Mouse (Mus musculus) kidney, embryonic 15.5 days (tissue): ENCODE measurements around the gene Smc3. TPM values are rescaled to one million over a fixed set of nuclear protein-coding genes. Genes with fewer than 3 reads are reported as not detected.
"Not testable (repeated sequence)": the region's sequence is repeated elsewhere in the genome, so short reads cannot be mapped to it uniquely, and the experiment has no call there.

Experiments used
- ATAC-seq: fragments of 200-750 bp; cut with Nextera tagmentation; replicated peaks from 2 replicates; pipeline ENCODE4 v1.8.0; 2017; ENCODE audit warnings: moderate TSS enrichment; ENCODE audit not compliant: low FRiP score
- H3K27ac ChIP-seq: fragments of 300-500 bp; sonication (generic); 2 replicates; pipeline ENCODE4 v1.5.1; 2015; ENCODE audit warnings: mild to moderate bottlenecking, inconsistent platforms
- H3K27me3 ChIP-seq: fragments of 300-500 bp; sonication (generic); 2 replicates; pipeline ENCODE4 v1.6.1; 2015; ENCODE audit warnings: inconsistent platforms
- H3K36me3 ChIP-seq: fragments of 300-500 bp; sonication (generic); 2 replicates; pipeline ENCODE4 v1.6.1; 2015; ENCODE audit warnings: inconsistent platforms
- H3K4me1 ChIP-seq: fragments of 300-500 bp; sonication (generic); 2 replicates; pipeline ENCODE4 v1.6.1; 2015; ENCODE audit warnings: inconsistent platforms
- H3K4me2 ChIP-seq: fragments of 300-500 bp; sonication (generic); 2 replicates; pipeline ENCODE4 v1.6.1; 2015; ENCODE audit warnings: moderate library complexity, mild to moderate bottlenecking, inconsistent platforms
- H3K4me3 ChIP-seq: fragments of 300-500 bp; sonication (generic); replicated peaks from 2 replicates; pipeline ENCODE4 v1.5.1; 2015; ENCODE audit warnings: mild to moderate bottlenecking, inconsistent platforms
- H3K9ac ChIP-seq: fragments of 300-500 bp; sonication (generic); 2 replicates; pipeline ENCODE4 v1.6.1; 2015; ENCODE audit warnings: mild to moderate bottlenecking, inconsistent platforms
- H3K9me3 ChIP-seq: fragments of 300-500 bp; sonication (generic); replicated peaks from 2 replicates; pipeline ENCODE4 v1.6.1; 2016; ENCODE audit warnings: inconsistent platforms
- WGBS: fragments of 180-500 bp; shearing (Covaris S2); methylation state at CpG from one replicate; pipeline ENCODE4 v1.1.7; 2015; ENCODE audit warnings: mixed read lengths; 5-methylcytosine and 5-hydroxymethylcytosine counted together
- polyA plus RNA-seq: library from polyadenylated mRNA; unstranded; fragments of >200 nt; fragmentation: Nextera tagmentation; extraction: Ambion mirVana; gene quantifications from 2 replicates; pipeline ENCODE4 v1.2.1, GENCODE M21; 2015

Gene Smc3
- polyA plus RNA-seq, 1 experiment from 2014 or later, result 74.7 TPM

DNA sequence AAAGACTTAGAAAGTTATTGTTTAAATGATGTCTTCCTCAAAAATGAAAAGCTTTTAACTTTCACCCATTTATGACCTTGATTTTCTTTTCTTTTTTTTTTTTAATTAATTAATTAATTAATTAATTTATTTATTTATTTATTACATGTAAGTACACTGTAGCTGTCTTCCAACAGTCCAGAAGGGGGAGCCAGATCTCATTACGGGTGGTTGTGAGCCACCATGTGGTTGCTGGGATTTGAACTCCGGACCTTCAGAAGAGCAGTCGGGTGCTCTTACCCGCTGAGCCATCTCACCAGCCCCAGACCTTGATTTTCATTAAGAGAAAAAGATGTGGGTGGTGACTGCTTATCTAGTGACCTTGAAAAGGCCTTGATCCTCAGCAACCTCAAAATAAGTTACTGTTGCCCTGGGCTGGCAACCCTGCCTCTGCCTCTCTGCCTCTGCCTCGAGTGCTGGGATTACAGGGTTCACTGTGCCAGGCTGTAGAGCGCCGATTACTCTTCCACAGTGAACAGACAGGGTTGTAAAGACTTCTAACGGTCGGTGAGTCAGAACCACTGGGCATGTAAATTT, 43.9 kb downstream of the Smc3 start:
- H3K4me1 ChIP-seq, result peaks cover 11% of the 10 kb centered on the region
- H3K9me3 ChIP-seq, result no peaks in the 10 kb centered on the region
- H3K4me3 ChIP-seq, result no peak overlapping the region
- no peaks in the 10 kb centered on the region for H3K27me3 ChIP-seq
- H3K4me2 ChIP-seq, result no peak overlapping the region
- H3K27ac ChIP-seq, result no peak overlapping the region
- WGBS, result 84% methylated on average over 9 of the region's 9 CpGs
- no peak overlapping the region for H3K9ac ChIP-seq
- H3K36me3 ChIP-seq, result peaks cover 74% of the 10 kb centered on the region
- no peak for ATAC-seq

DNA sequence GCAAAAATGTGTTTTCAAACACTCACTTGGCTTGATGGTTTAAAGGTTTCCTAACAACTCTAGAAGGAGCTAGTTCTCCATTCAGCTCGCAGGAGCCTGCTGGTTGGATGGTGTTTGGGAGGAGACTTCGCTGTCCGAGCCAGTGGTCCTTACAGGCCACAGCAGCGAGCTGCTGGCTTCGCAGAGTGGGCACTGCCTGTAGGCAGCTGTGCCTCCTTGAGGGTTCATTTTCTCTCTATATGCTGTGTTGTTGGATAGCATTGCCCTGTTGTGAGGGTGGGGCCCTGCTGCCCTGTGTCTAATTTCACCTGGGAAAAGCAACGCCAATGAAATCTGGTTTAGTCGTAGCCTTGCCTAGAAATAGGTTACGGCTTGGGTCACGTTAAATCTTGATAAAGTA, 47.1 kb downstream of the Smc3 start:
- Histone ChIP-seq H3K27me3 (no peaks in the 10 kb centered on the region), H3K4me2 (no peak overlapping the region), H3K4me1 (peaks cover 41% of the 10 kb centered on the region), H3K4me3 (no peak overlapping the region), H3K9ac (no peak overlapping the region), H3K9me3 (no peaks in the 10 kb centered on the region), H3K27ac (no peak overlapping the region), H3K36me3 (peaks cover 45% of the 10 kb centered on the region)
- WGBS, result 82% methylated on average over 9 of the region's 9 CpGs
- no peak for ATAC-seq

DNA sequence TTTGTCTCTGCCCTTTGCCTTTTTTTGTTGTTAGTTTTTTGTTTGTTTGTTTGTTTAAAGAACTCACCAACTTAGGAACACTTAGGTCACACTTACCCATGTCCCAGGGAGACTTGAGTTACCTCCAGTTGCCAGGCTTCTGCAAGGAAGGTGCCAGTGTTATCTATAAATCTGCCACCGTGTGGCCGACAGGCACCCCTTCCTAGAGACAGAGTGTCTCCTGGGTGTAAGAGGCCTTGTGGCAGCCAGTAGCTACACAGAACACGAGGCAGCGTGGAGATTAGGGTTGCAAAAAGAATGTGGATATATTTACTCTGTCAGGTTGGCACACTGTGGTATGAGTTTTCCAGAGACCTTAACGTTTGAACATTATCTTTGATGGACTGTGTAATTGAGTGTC, 47.9 kb downstream of the Smc3 start:
- peaks cover 49% of the 10 kb centered on the region for H3K4me1 ChIP-seq
- no peak overlapping the region for H3K4me2 ChIP-seq
- peaks cover 40% of the 10 kb centered on the region for H3K36me3 ChIP-seq
- H3K4me3 ChIP-seq, result no peak overlapping the region
- 0 out of 2 replicates have a peak overlapping the region, but pooled peaks have one; percentile 22 for H3K27ac ChIP-seq
- no peak overlapping the region for H3K9ac ChIP-seq
- H3K27me3 ChIP-seq, result no peaks in the 10 kb centered on the region
- 0 out of 2 replicates have a peak, but pooled peaks have one; percentile 15 for ATAC-seq
- no peaks in the 10 kb centered on the region for H3K9me3 ChIP-seq
- WGBS, result 16% methylated on average over 5 of the region's 5 CpGs

DNA sequence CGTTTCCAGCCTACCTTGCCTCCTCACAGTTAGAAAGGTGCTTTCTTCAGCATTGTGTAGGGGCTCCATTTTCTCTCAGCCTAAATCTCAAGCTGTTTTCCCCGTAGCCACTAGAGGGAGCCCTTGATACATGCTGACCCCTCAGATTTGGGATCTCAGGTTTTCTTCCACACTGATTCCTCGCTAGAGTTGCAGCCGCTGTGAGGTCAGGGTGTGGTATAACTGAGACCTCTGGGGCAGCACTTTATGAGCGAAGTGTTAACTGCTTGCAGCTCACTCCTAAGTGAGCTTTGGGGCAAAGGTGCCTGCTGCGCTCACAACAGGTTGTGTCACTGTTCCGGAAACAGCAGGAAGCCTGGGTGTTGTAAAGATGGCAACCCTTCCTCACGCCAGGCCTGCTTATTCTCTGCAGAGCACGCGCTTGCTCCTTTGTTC, 48.6 kb downstream of the Smc3 start:
- Histone ChIP-seq H3K27me3 (no peaks in the 10 kb centered on the region), H3K4me3 (no peak overlapping the region), H3K9ac (peak overlapping the region; percentile 11; the same call in 1 of the 2 replicates), H3K4me2 (peak overlapping the region; percentile 39; the same call in 1 of the 2 replicates), H3K9me3 (no peaks in the 10 kb centered on the region), H3K27ac (peak overlapping the region; percentile 76), H3K36me3 (peaks cover 33% of the 10 kb centered on the region), H3K4me1 (peaks cover 56% of the 10 kb centered on the region)
- whole genome bisulfite sequencing, result 15% methylated on average over 10 of the region's 10 CpGs
- ATAC-seq, result peak; percentile 33

DNA sequence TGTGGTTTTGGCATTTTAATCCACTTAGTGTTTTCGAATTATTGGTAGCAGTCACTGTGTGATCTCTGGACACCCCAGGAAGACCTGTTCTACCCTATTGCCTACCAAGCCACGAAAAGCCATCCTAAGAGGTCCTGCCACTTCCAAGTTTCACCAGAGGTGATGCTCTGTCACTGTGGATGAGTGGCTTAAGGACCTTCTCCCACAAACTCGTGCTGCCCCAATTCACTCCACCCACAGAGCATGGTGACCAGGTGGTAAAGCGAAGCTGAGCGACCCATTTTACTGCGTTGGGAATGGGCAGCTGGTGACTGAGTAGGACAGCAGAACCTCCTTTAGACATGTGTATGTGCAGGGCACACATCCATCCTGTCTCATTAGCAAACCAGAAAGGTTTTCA, 49.2 kb downstream of the Smc3 start:
- no peaks in the 10 kb centered on the region for H3K27me3 ChIP-seq
- peaks cover 61% of the 10 kb centered on the region for H3K4me1 ChIP-seq
- H3K27ac ChIP-seq, result peak overlapping the region; percentile 76
- H3K9ac ChIP-seq, result peak overlapping the region; percentile 11; the same call in 1 of the 2 replicates
- peak; percentile 10 for ATAC-seq
- H3K36me3 ChIP-seq, result peaks cover 29% of the 10 kb centered on the region
- no peaks in the 10 kb centered on the region for H3K9me3 ChIP-seq
- 59% methylated on average over 6 of the region's 6 CpGs for WGBS
- no peak overlapping the region for H3K4me2 ChIP-seq
- H3K4me3 ChIP-seq, result no peak overlapping the region

DNA sequence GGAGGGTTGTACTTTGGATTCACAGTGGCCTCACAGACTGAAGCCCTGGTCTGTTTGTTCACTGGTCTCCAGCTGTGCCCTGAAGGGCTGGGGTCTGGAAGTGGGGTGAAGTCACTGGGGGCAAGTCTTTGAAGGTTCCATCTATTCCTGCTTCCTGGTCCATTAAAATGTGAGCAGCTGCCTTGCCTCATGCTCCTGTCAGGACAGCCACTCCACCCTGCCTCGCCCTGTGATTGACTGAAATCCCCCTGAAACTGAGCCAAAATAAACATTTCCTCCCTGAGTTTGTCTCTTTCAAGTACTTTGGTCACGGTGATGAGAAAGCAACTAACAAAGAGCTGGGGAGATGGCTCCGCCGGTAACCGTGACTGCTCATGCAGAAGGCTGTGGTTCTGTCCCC, 49.6 kb downstream of the Smc3 start:
- no peaks in the 10 kb centered on the region for H3K27me3 ChIP-seq
- H3K4me2 ChIP-seq, result no peak overlapping the region
- ATAC-seq, result peak; percentile 73
- peaks cover 26% of the 10 kb centered on the region for H3K36me3 ChIP-seq
- no peak overlapping the region for H3K9ac ChIP-seq
- H3K4me3 ChIP-seq, result no peak overlapping the region
- no peaks in the 10 kb centered on the region for H3K9me3 ChIP-seq
- H3K4me1 ChIP-seq, result peaks cover 65% of the 10 kb centered on the region
- peak overlapping the region; percentile 76 for H3K27ac ChIP-seq
- WGBS, result 16% methylated on average over 5 of the region's 5 CpGs

DNA sequence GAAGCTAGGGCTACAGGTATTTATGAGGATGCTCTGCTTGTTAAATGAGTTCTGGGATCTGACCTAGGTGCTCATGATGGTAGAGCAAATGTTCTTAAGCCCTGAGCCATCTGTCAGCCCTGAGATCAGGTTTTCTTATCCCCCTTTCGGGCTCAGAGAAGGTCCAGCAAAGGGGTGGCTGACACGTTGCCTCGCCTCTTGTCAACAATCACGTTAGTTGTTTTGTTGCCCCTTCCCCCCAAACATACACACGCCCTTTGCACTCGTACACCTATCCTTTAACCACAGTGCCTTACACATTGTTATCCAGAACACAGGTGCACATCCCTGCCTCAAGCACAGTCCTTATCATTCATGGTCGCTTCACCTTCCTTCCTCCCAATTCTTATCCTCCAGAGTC, 50.7 kb downstream of the Smc3 start:
- Histone ChIP-seq H3K4me1 (peaks cover 70% of the 10 kb centered on the region), H3K9me3 (no peaks in the 10 kb centered on the region), H3K27ac (0 out of 2 replicates have a peak overlapping the region, but pooled peaks have one; percentile 76), H3K9ac (no peak overlapping the region), H3K27me3 (no peaks in the 10 kb centered on the region), H3K4me3 (no peak overlapping the region), H3K4me2 (no peak overlapping the region), H3K36me3 (peaks cover 16% of the 10 kb centered on the region)
- ATAC-seq, result no peak
- WGBS, result 78% methylated on average over 7 of the region's 7 CpGs

DNA sequence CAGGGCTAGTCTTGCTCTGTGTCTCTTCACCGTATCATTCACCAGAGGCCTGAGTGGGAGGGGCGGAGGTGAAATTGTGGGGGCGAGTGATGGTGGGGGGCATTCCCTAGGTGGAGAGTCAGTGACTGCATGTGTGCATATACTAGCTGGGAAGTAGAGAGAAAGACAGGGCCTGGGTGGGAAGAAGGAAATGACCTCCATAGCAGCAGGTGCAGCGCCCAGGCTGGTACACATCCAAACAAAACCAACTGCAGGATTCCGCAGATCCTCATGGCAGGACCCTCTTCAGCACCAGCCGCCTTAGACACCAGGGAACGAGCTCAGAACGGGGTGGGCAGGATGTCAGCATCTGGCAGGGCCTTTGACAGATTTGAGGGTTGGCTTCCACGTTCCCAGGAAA, 52.1 kb downstream of the Smc3 start:
- Histone ChIP-seq H3K27me3 (no peaks in the 10 kb centered on the region), H3K27ac (0 out of 2 replicates have a peak overlapping the region, but pooled peaks have one; percentile 87), H3K4me2 (no peak overlapping the region), H3K36me3 (peaks cover 3% of the 10 kb centered on the region), H3K4me1 (peaks cover 69% of the 10 kb centered on the region), H3K9ac (no peak overlapping the region), H3K4me3 (no peak overlapping the region), H3K9me3 (no peaks in the 10 kb centered on the region)
- no peak for ATAC-seq
- WGBS, result 65% methylated on average over 9 of the region's 9 CpGs

DNA sequence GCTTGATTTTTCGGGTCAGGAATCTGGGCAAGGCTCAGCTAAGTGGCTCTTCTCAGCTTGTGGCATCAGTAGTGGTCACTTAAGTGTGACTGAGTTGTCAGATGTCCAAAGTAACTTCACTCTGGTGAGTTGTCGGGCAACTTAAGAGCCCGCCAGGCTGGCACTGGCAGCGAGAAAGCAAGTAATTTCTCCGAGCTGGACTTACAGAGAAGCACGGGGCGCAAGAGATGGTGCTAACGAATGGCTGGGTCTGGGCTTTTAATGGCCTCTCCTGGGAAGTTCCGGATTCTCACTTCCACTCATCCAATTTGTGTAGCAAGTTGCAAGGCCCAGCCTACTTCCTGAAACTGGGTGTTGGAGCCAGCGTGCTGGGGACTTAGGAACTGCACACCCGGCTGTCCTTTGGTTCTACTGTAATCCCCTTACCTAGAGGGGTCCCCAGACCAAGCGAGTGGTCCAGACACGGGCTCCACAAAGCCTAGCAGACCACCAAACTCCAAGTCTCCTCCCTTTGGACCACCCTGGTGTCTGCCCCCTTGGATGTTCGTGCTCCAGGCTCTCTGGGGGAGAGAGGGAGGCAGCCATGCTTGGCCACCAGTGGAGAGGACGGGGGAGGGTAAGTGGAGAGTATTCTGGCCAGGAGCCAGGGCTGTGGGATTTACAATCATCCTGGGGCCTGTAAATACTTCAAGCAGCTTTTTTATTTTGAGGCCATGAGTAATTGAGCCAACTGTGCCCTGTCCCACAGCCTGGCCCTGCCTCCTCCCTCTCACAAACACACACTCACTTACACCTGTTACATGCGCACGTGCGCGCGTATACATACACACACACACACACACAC, 53.6 kb downstream of the Smc3 start:
- peak overlapping the region; percentile 51 for H3K4me2 ChIP-seq
- WGBS, result 18% methylated on average over 20 of the region's 20 CpGs
- H3K27me3 ChIP-seq, result peaks cover 5% of the 10 kb centered on the region; the same call in 1 of the 2 replicates
- no peaks in the 10 kb centered on the region for H3K9me3 ChIP-seq
- H3K36me3 ChIP-seq, result no peaks in the 10 kb centered on the region
- peaks cover 61% of the 10 kb centered on the region for H3K4me1 ChIP-seq
- ATAC-seq, result peak; percentile 86
- peak overlapping the region; percentile 5; the same call in 1 of the 2 replicates for H3K4me3 ChIP-seq
- peak overlapping the region; percentile 8; the same call in 1 of the 2 replicates for H3K9ac ChIP-seq
- peak overlapping the region; percentile 87 for H3K27ac ChIP-seq

DNA sequence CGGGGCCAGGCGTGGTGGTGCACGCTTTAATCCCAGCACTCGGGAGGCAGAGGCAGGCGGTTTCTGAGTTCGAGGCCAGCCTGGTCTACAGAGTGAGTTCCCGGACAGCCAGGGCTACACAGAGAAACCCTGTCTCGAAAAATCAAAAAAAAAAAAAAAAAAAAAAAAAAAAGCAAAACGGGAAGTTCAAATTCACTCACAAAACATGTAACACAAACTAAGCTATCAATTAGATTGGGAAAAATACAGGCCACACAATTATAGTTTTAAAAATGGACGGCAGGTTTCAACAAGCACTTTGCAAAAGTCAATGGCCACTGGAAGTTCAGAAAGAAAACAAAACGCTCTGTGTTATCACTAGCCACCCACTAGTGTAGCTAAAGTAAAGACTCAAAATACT, 56.2 kb downstream of the Smc3 start:
- peaks cover 48% of the 10 kb centered on the region for H3K4me1 ChIP-seq
- not testable (repeated sequence) for H3K4me2 ChIP-seq, H3K27ac ChIP-seq, H3K9ac ChIP-seq, H3K9me3 ChIP-seq, H3K4me3 ChIP-seq, H3K36me3 ChIP-seq, H3K27me3 ChIP-seq, ATAC-seq
- WGBS, result 90% methylated on average over 11 of the region's 11 CpGs

DNA sequence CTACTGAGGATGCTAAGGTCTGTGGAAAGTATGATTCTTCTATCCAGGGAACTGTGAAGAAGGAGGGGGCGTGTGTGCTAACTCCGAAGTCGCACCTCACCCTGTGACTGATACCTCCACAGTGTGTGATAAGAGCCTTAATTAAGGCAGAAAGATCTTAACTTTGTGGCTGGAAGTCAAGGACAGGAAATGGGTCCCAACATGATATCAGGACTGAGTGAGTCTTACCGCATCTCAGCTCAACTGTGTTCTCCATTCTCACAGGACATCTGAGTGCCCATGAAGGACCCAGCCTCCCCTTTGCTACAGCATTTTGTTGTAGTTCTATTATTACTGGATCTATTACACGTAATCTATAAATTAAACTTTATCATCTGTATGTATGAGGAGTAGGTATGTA, 57.2 kb downstream of the Smc3 start:
- 81% methylated on average over 5 of the region's 5 CpGs for WGBS
- Histone ChIP-seq H3K36me3 (no peaks in the 10 kb centered on the region), H3K9ac (no peak overlapping the region)

DNA sequence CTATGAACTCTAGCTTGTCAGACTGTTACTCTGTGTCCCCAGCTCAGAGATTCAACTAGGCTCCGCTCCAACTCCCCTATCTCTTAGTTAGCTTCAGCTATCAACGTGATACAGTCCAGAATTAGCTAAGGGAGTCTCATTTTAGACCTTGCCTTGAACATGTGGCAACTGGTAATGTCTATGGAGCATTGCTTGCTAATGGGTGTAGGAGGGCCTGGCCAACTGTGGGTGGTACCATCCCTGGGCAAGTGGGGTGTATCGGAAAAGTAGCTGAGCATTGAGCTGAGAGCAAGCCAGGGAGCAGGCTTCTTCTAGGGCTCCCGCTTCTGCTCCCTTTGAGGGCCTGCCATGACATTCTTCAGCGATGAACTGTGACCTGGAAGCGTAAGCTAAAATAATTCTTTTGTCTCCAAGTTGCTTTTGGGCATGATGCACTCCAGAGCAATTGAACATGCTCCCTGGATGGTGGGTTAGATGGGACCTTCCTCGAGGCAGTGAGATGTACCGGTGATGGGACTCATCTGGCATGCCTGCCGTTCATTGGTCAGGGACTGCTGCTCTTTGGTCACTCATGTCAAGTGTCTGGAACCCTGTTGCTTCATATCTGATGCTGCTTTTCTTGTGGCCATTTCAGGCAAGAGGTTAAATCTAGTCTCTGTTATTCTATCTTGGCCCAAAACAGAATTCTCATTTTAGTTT, 60.7 kb downstream of the Smc3 start:
- H3K9me3 ChIP-seq, result no peaks in the 10 kb centered on the region
- no peak overlapping the region for H3K27ac ChIP-seq
- WGBS, result 58% methylated on average over 9 of the region's 9 CpGs
- H3K4me3 ChIP-seq, result no peak overlapping the region
- H3K9ac ChIP-seq, result no peak overlapping the region
- no peak overlapping the region for H3K4me2 ChIP-seq
- peaks cover 7% of the 10 kb centered on the region; the same call in 1 of the 2 replicates for H3K27me3 ChIP-seq
- H3K4me1 ChIP-seq, result peaks cover 18% of the 10 kb centered on the region
- H3K36me3 ChIP-seq, result no peaks in the 10 kb centered on the region
- peak; percentile 29; the same call in 1 of the 2 replicates for ATAC-seq

More for the DNA sequence above, 57.2 kb downstream of the Smc3 start:
- ATAC-seq, result no peak
- H3K4me1 ChIP-seq, result peaks cover 44% of the 10 kb centered on the region
- peaks cover 7% of the 10 kb centered on the region; the same call in 1 of the 2 replicates for H3K27me3 ChIP-seq
- no peaks in the 10 kb centered on the region for H3K9me3 ChIP-seq
- no peak overlapping the region for H3K27ac ChIP-seq
- H3K4me2 ChIP-seq, result no peak overlapping the region
- H3K4me3 ChIP-seq, result no peak overlapping the region
